Mouse (Mus musculus) small intestine, adult 2 months (tissue): ENCODE data around the gene Dhh.

ENCODE experiments used
- CTCF ChIP-seq: fragments of 200-500 bp; IDR thresholded peaks from 2 replicates; pipeline ENCODE4 v1.5.1; 2012; ENCODE audit warnings: low read depth, mild to moderate bottlenecking, control low read depth, inconsistent platforms, low read length, moderate library complexity, mixed read lengths; ENCODE audit not compliant: insufficient replicate concordance, insufficient read length; ENCODE audit errors: extremely low read depth
- POLR2A ChIP-seq: fragments of 200-500 bp; IDR thresholded peaks from 2 replicates; pipeline ENCODE4 v1.6.1; 2012; ENCODE audit warnings: low read depth, mild to moderate bottlenecking, control low read depth, inconsistent platforms, low read length, moderate library complexity

DNA sequence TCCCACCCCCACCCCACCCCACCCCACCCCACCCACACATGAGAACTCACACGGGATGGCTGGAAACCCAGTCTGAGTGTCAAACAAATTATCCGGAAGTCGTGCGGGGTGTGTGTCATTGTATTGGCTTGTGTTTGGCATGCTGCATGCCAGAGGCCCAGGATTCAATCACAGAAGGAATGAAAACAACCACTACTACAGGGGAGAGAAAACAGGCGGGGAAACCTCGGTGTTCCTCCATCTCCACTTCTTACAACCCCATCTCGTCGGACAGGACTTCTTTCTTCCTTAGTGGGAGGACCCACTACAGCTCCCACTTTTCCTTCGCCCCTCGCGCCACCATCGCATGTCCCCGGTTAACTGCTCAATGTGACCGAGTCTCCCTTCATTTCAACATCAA, 18.8 kb upstream of the Dhh start:
- TF ChIP-seq CTCF (no peak), POLR2A (no peak)
